8 mouse cellular contexts compared by ENCODE assay signal in the genomic region with DNA sequence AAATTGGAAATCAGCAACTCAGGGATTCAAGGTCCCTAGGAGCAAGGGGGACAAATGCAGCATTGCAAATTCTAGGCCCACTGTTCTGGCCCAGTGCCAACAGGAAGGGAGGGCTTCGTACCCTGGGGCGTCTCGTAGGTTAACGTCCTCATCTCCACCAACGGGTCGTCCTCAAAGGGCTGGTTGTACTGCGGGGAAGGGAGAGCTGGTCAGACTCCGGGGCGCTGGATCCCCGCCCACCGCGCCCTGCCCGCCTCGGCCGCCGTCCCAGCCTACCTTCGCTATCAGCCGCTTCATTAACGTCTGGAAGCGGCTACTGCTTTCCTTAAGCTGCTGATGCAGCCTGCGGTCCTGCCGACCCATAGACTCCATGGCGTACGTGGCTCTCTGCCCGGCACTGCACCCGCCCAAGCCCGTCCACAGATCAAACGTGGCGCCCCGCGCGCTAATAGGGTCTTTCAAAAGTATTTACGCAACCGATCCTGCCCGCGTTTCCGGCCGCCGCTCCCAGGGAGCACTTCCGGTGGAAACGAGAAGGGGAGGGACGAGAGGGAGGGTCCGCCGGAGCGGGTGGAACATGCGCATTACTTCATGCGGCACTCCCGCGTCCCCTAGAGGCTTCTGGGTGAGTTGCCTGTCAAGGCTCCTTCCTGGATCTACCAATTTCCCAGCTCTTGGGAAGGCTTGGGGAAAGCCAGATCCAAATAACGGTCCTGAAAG. TPM values are rescaled to one million over a fixed set of nuclear protein-coding genes. Genes with fewer than 3 reads are reported as not detected.
DNase-seq lines count a peak whose midpoint lies in the region; ATAC-seq lines count a peak whose summit lies in the region.

Hjurp (minus strand) TSS at position 536 of the 720 bp plus-strand sequence.
Trpm8 (plus strand) TSS at position 564 of the 720 bp plus-strand sequence.

- peak within 1 kb of the TSS; percentile 38 for H3K27ac ChIP-seq in hindbrain, embryonic 14.5 days

- peak; percentile 97 for ATAC-seq in hindbrain, embryonic 14.5 days (ENCODE audit: low FRiP score)

- DNase-seq in R1 (ENCODE audit: low read depth, low spot score) = peak; percentile 100
- DNase-seq in cerebellum, postnatal 25 days = peak; percentile 100
- DNase-seq in frontal cortex, postnatal 25 days (ENCODE audit: low spot score in 2 of 2) = peak; percentile 100
- DNase-seq in hindbrain, embryonic 14.5 days (ENCODE audit: low spot score) = peak; percentile 100
- peak; percentile 100 for DNase-seq in layer of hippocampus, postnatal 36 days
- DNase-seq in lung, postnatal 36 days = peak; percentile 100
- peak; percentile 100 for DNase-seq in retina, postnatal 1 day
- DNase-seq in urinary bladder, adult 18-20 months (ENCODE audit: low spot score in 2 of 2) = peak; percentile 100

- peak within 1 kb of the TSS; percentile 52 for H3K4me2 ChIP-seq in hindbrain, embryonic 14.5 days (replicated peaks)

- no peaks in the 10 kb centered on the region for H3K27me3 ChIP-seq in hindbrain, embryonic 14.5 days (ENCODE audit: control insufficient read depth, insufficient read depth, low read length)

- H3K36me3 ChIP-seq in hindbrain, embryonic 14.5 days (replicated peaks; ENCODE audit: control insufficient read depth, insufficient read depth) = peaks cover 13% of the 10 kb centered on the region

- WGBS in hindbrain, embryonic 14.5 days = 1% methylated on average over 50 of the region's 50 CpGs

- H3K9ac ChIP-seq in hindbrain, embryonic 14.5 days = peak within 1 kb of the TSS; percentile 64

- peaks cover 20% of the 10 kb centered on the region for H3K4me1 ChIP-seq in hindbrain, embryonic 14.5 days (replicated peaks; ENCODE audit: control insufficient read depth, insufficient read depth, low read length)

- H3K9me3 ChIP-seq in hindbrain, embryonic 14.5 days (ENCODE audit: control insufficient read depth, low read length) = peaks cover 10% of the 10 kb centered on the region

- peak within 1 kb of the TSS; percentile 42 for H3K4me3 ChIP-seq in hindbrain, embryonic 14.5 days (replicated peaks; ENCODE audit: low read length)

RNA-seq across cellular contexts. Expression of gene Hjurp, which starts in this region (rescaled TPM):
- 64.1 and 64.5 TPM in 2 replicates for polyA plus RNA-seq in hindbrain, embryonic 14.5 days (2014; fragmentation: Nextera tagmentation; extraction: Ambion mirVana)
- 10 to 100 TPM; 30.7 to 36.6 TPM for total RNA-seq in layer of hippocampus, postnatal 36 days (2021)

RNA-seq across cellular contexts. Expression of gene Trpm8, which starts in this region (rescaled TPM):
- 0.10 and 0.17 TPM in 2 replicates for polyA plus RNA-seq in hindbrain, embryonic 14.5 days (2014; fragmentation: Nextera tagmentation; extraction: Ambion mirVana)
- under 1 TPM in 1 of 2 experiments, not detected in 1; 0.15 TPM for total RNA-seq in layer of hippocampus, postnatal 36 days (2021)

Comparison
In these comparisons a context has a peak if more than half of its experiments do, and no peak if none do; other contexts are left out.
1. Peak in every context shown above with its lines: DNase-seq, ATAC-seq, H3K4me3 ChIP-seq and H3K27ac ChIP-seq.